Mouse (Mus musculus): ENCODE results near the gene Rpl36a. TPM values are rescaled to one million over a fixed set of nuclear protein-coding genes. Genes with fewer than 3 reads are reported as not detected.
A peak's percentile ranks its signal among the peaks of the same experiment; 100 is the strongest.

Rpl36a gene
- polyA plus RNA-seq, 1 experiment from 2014 or later, result 149 TPM

- WGBS, result 59% methylated on average over 2 of the region's 2 CpGs
- no peak overlapping the region for H3K9ac ChIP-seq (ENCODE audit: low read depth, low read length)
- H3K4me3 ChIP-seq (ENCODE audit: low read length), result no peak overlapping the region
- H3K9me3 ChIP-seq (ENCODE audit: control insufficient read depth, low read length), result no peaks in the 10 kb centered on the region
- H3K4me2 ChIP-seq (ENCODE audit: low read length), result no peak overlapping the region
- no peaks in the 10 kb centered on the region for H3K36me3 ChIP-seq (ENCODE audit: control insufficient read depth, insufficient read depth, low read length)
- no peaks in the 10 kb centered on the region for H3K27me3 ChIP-seq (replicated peaks; ENCODE audit: control insufficient read depth, insufficient read depth, low read length)
- H3K4me1 ChIP-seq (ENCODE audit: control insufficient read depth, insufficient read depth, low read depth, low read length), result no peaks in the 10 kb centered on the region
- ATAC-seq, result no peak
- no peak overlapping the region for H3K27ac ChIP-seq (ENCODE audit: low read depth, low read length)
These were observed 28.9 kb downstream of the Rpl36a start for GRCm38 (mm10) chrX:134614306-134614705.

- ATAC-seq, result peak; percentile 42; the same call in 1 of the 2 replicates
- no peaks in the 10 kb centered on the region for H3K36me3 ChIP-seq (ENCODE audit: control insufficient read depth, insufficient read depth, low read length)
- peak overlapping the region; percentile 54 for H3K27ac ChIP-seq (ENCODE audit: low read depth, low read length)
- H3K4me2 ChIP-seq (ENCODE audit: low read length), result no peak overlapping the region
- WGBS, result 31% methylated on average over 9 of the region's 9 CpGs
- H3K4me1 ChIP-seq (ENCODE audit: control insufficient read depth, insufficient read depth, low read depth, low read length), result peaks cover 4% of the 10 kb centered on the region
- no peaks in the 10 kb centered on the region for H3K9me3 ChIP-seq (ENCODE audit: control insufficient read depth, low read length)
- H3K4me3 ChIP-seq (ENCODE audit: low read length), result no peak overlapping the region
- H3K27me3 ChIP-seq (replicated peaks; ENCODE audit: control insufficient read depth, insufficient read depth, low read length), result no peaks in the 10 kb centered on the region
- H3K9ac ChIP-seq (ENCODE audit: low read depth, low read length), result 0 out of 2 replicates have a peak overlapping the region, but pooled peaks have one; percentile 27
These were observed 34.2 kb downstream of the Rpl36a start for GRCm38 (mm10) chrX:134619695-134620094.

GRCm38 (mm10) chrX:134620254-134620865, 34.9 kb downstream of the Rpl36a start:
- Histone ChIP-seq H3K4me2 (ENCODE audit: low read length) (no peak overlapping the region), H3K4me1 (ENCODE audit: control insufficient read depth, insufficient read depth, low read depth, low read length) (peaks cover 4% of the 10 kb centered on the region), H3K27ac (ENCODE audit: low read depth, low read length) (peak overlapping the region; percentile 59), H3K27me3 (replicated peaks; ENCODE audit: control insufficient read depth, insufficient read depth, low read length) (no peaks in the 10 kb centered on the region), H3K4me3 (ENCODE audit: low read length) (no peak overlapping the region), H3K9me3 (ENCODE audit: control insufficient read depth, low read length) (no peaks in the 10 kb centered on the region), H3K9ac (ENCODE audit: low read depth, low read length) (no peak overlapping the region), H3K36me3 (ENCODE audit: control insufficient read depth, insufficient read depth, low read length) (no peaks in the 10 kb centered on the region)
- ATAC-seq, result peak; percentile 78
- WGBS, result 25% methylated on average over 8 of the region's 8 CpGs

- Histone ChIP-seq H3K27ac (ENCODE audit: low read depth, low read length) (no peak overlapping the region), H3K9me3 (ENCODE audit: control insufficient read depth, low read length) (no peaks in the 10 kb centered on the region), H3K4me1 (ENCODE audit: control insufficient read depth, insufficient read depth, low read depth, low read length) (peaks cover 4% of the 10 kb centered on the region), H3K27me3 (replicated peaks; ENCODE audit: control insufficient read depth, insufficient read depth, low read length) (no peaks in the 10 kb centered on the region), H3K4me3 (ENCODE audit: low read length) (no peak overlapping the region), H3K9ac (ENCODE audit: low read depth, low read length) (no peak overlapping the region), H3K4me2 (ENCODE audit: low read length) (no peak overlapping the region), H3K36me3 (ENCODE audit: control insufficient read depth, insufficient read depth, low read length) (no peaks in the 10 kb centered on the region)
- 77% methylated on average over 3 of the region's 3 CpGs for WGBS
- no peak for ATAC-seq
These were observed 36.2 kb downstream of the Rpl36a start for GRCm38 (mm10) chrX:134621685-134622084.

- ATAC-seq, result no peak
- Histone ChIP-seq H3K9me3 (ENCODE audit: control insufficient read depth, low read length) (no peaks in the 10 kb centered on the region), H3K4me3 (ENCODE audit: low read length) (no peak overlapping the region), H3K27ac (ENCODE audit: low read depth, low read length) (no peak overlapping the region), H3K9ac (ENCODE audit: low read depth, low read length) (no peak overlapping the region), H3K4me1 (ENCODE audit: control insufficient read depth, insufficient read depth, low read depth, low read length) (peaks cover 4% of the 10 kb centered on the region), H3K27me3 (replicated peaks; ENCODE audit: control insufficient read depth, insufficient read depth, low read length) (no peaks in the 10 kb centered on the region), H3K4me2 (ENCODE audit: low read length) (no peak overlapping the region), H3K36me3 (ENCODE audit: control insufficient read depth, insufficient read depth, low read length) (no peaks in the 10 kb centered on the region)
- 90% methylated on average over 4 of the region's 4 CpGs for WGBS
These were observed 37.9 kb downstream of the Rpl36a start for GRCm38 (mm10) chrX:134623350-134623749.

- Histone ChIP-seq H3K9me3 (ENCODE audit: control insufficient read depth, low read length) (no peaks in the 10 kb centered on the region), H3K4me2 (ENCODE audit: low read length) (no peak overlapping the region), H3K36me3 (ENCODE audit: control insufficient read depth, insufficient read depth, low read length) (no peaks in the 10 kb centered on the region), H3K4me1 (ENCODE audit: control insufficient read depth, insufficient read depth, low read depth, low read length) (no peaks in the 10 kb centered on the region), H3K4me3 (ENCODE audit: low read length) (no peak overlapping the region), H3K9ac (ENCODE audit: low read depth, low read length) (no peak overlapping the region), H3K27me3 (replicated peaks; ENCODE audit: control insufficient read depth, insufficient read depth, low read length) (no peaks in the 10 kb centered on the region), H3K27ac (ENCODE audit: low read depth, low read length) (no peak overlapping the region)
- 81% methylated on average over 2 of the region's 2 CpGs for WGBS
- ATAC-seq, result no peak
These were observed 42.7 kb downstream of the Rpl36a start for GRCm38 (mm10) chrX:134628200-134628599.

GRCm38 (mm10) chrX:134632710-134633109, 47.3 kb downstream of the Rpl36a start:
- 96% methylated on average over 5 of the region's 5 CpGs for WGBS
- no peak overlapping the region for H3K4me3 ChIP-seq (ENCODE audit: low read length)
- ATAC-seq, result no peak
- H3K4me2 ChIP-seq (ENCODE audit: low read length), result no peak overlapping the region
- H3K9me3 ChIP-seq (ENCODE audit: control insufficient read depth, low read length), result no peaks in the 10 kb centered on the region
- H3K27ac ChIP-seq (ENCODE audit: low read depth, low read length), result no peak overlapping the region
- no peak overlapping the region for H3K9ac ChIP-seq (ENCODE audit: low read depth, low read length)
- no peaks in the 10 kb centered on the region for H3K27me3 ChIP-seq (replicated peaks; ENCODE audit: control insufficient read depth, insufficient read depth, low read length)
- H3K4me1 ChIP-seq (ENCODE audit: control insufficient read depth, insufficient read depth, low read depth, low read length), result no peaks in the 10 kb centered on the region
- H3K36me3 ChIP-seq (ENCODE audit: control insufficient read depth, insufficient read depth, low read length), result no peaks in the 10 kb centered on the region

GRCm38 (mm10) chrX:134635111-134635510, 49.7 kb downstream of the Rpl36a start:
- H3K36me3 ChIP-seq (ENCODE audit: control insufficient read depth, insufficient read depth, low read length), result no peaks in the 10 kb centered on the region
- H3K4me1 ChIP-seq (ENCODE audit: control insufficient read depth, insufficient read depth, low read depth, low read length), result no peaks in the 10 kb centered on the region
- WGBS, result 55% methylated on average over 3 of the region's 3 CpGs
- no peak overlapping the region for H3K27ac ChIP-seq (ENCODE audit: low read depth, low read length)
- no peaks in the 10 kb centered on the region for H3K9me3 ChIP-seq (ENCODE audit: control insufficient read depth, low read length)
- no peak for ATAC-seq
- no peak overlapping the region for H3K4me2 ChIP-seq (ENCODE audit: low read length)
- no peaks in the 10 kb centered on the region for H3K27me3 ChIP-seq (replicated peaks; ENCODE audit: control insufficient read depth, insufficient read depth, low read length)
- no peak overlapping the region for H3K4me3 ChIP-seq (ENCODE audit: low read length)
- H3K9ac ChIP-seq (ENCODE audit: low read depth, low read length), result no peak overlapping the region

GRCm38 (mm10) chrX:134635860-134636259, 50.4 kb downstream of the Rpl36a start:
- no peaks in the 10 kb centered on the region for H3K27me3 ChIP-seq (replicated peaks; ENCODE audit: control insufficient read depth, insufficient read depth, low read length)
- WGBS, result 88% methylated on average over 3 of the region's 3 CpGs
- no peaks in the 10 kb centered on the region for H3K9me3 ChIP-seq (ENCODE audit: control insufficient read depth, low read length)
- ATAC-seq, result no peak
- H3K27ac ChIP-seq (ENCODE audit: low read depth, low read length), result no peak overlapping the region
- H3K4me3 ChIP-seq (ENCODE audit: low read length), result no peak overlapping the region
- H3K9ac ChIP-seq (ENCODE audit: low read depth, low read length), result no peak overlapping the region
- H3K4me2 ChIP-seq (ENCODE audit: low read length), result no peak overlapping the region
- no peaks in the 10 kb centered on the region for H3K36me3 ChIP-seq (ENCODE audit: control insufficient read depth, insufficient read depth, low read length)
- no peaks in the 10 kb centered on the region for H3K4me1 ChIP-seq (ENCODE audit: control insufficient read depth, insufficient read depth, low read depth, low read length)

Measured in hindbrain, embryonic 16.5 days (tissue).